11 mouse cellular contexts compared by ENCODE assay signal in genomic region chr6:148391286-148391685, GRCm38 (mm10). TPM values are rescaled to one million over a fixed set of nuclear protein-coding genes. Genes with fewer than 3 reads are reported as not detected.
DNase-seq lines count a peak whose midpoint lies in the region; ATAC-seq and TF ChIP-seq lines count a peak whose summit lies in the region.
"Had no signal": no experiment of that assay in that cellular context is flagged by ENCODE, and none has a peak within 500 bp of the region (broad histone marks: within the 10 kb centered on the region; RNA-seq: fewer than 3 reads in every experiment).

No protein-coding gene starts in this region.

- peak overlapping the region; percentile 55; the same call in 1 of the 2 replicates for H3K27ac ChIP-seq in midbrain, postnatal 0 days (ENCODE audit: low read depth, low read length)
- no peak overlapping the region for H3K27ac ChIP-seq in midbrain, embryonic 14.5 days (replicated peaks; ENCODE audit: low read depth, low read length)
- peak overlapping the region; percentile 92 for H3K27ac ChIP-seq in heart, embryonic 16.5 days (ENCODE audit: low read length)
- 0 out of 2 replicates have a peak overlapping the region, but pooled peaks have one; percentile 30 for H3K27ac ChIP-seq in stomach, embryonic 14.5 days (ENCODE audit: low read length)

- no peaks in the 10 kb centered on the region for H3K36me3 ChIP-seq in midbrain, postnatal 0 days (ENCODE audit: insufficient read depth, low read length)
- H3K36me3 ChIP-seq in midbrain, embryonic 14.5 days (ENCODE audit: control insufficient read depth, insufficient read depth, low read length), result no peaks in the 10 kb centered on the region
- no peaks in the 10 kb centered on the region for H3K36me3 ChIP-seq in heart, embryonic 16.5 days (ENCODE audit: control insufficient read depth, insufficient read depth)
- no peaks in the 10 kb centered on the region for H3K36me3 ChIP-seq in stomach, embryonic 14.5 days (ENCODE audit: control insufficient read depth, insufficient read depth, low read length)
- H3K36me3 ChIP-seq: G1E had no signal

- peak; percentile 32 for TF ChIP-seq CTCF in midbrain, postnatal 0 days (IDR thresholded peaks at IDR 0.05)

- H3K9ac ChIP-seq in midbrain, postnatal 0 days (replicated peaks; ENCODE audit: low read length, poor library complexity, severe bottlenecking), result no peak overlapping the region
- H3K9ac ChIP-seq in midbrain, embryonic 14.5 days (replicated peaks; ENCODE audit: low read length), result no peak overlapping the region
- peak overlapping the region; percentile 46; the same call in 1 of the 2 replicates for H3K9ac ChIP-seq in heart, embryonic 16.5 days (ENCODE audit: low read length)
- no peak overlapping the region for H3K9ac ChIP-seq in stomach, embryonic 14.5 days (replicated peaks; ENCODE audit: low read depth, low read length)

- DNase-seq in midbrain, postnatal 0 days (ENCODE audit: low spot score), result no peak
- no peak for DNase-seq in midbrain, embryonic 14.5 days
- DNase-seq in kidney, postnatal 14 days, result peak; percentile 45
- no peak for DNase-seq in layer of hippocampus, adult 9-10 months (ENCODE audit: low spot score)
- no peak for DNase-seq in adrenal gland, adult 8-10 months
- DNase-seq: cerebellum, adult 9-10 months had no signal

- no peaks in the 10 kb centered on the region for H3K9me3 ChIP-seq in midbrain, postnatal 0 days (ENCODE audit: low read length)
- H3K9me3 ChIP-seq in midbrain, embryonic 14.5 days (ENCODE audit: control insufficient read depth, low read length), result no peaks in the 10 kb centered on the region
- 0 out of 2 replicates have a peak, but pooled peaks cover 2% of the 10 kb centered on the region for H3K9me3 ChIP-seq in heart, embryonic 16.5 days (replicated peaks; ENCODE audit: control insufficient read depth, low read length)
- no peaks in the 10 kb centered on the region for H3K9me3 ChIP-seq in stomach, embryonic 14.5 days (ENCODE audit: control insufficient read depth, low read depth, low read length)
- H3K9me3 ChIP-seq: G1E; megakaryocyte, embryonic 14.5 days had no signal

- 66% methylated on average over 7 of the region's 7 CpGs for WGBS in midbrain, postnatal 0 days
- 81% methylated on average over 7 of the region's 7 CpGs for WGBS in midbrain, embryonic 14.5 days
- WGBS in heart, embryonic 16.5 days, result 65% methylated on average over 7 of the region's 7 CpGs
- WGBS in stomach, embryonic 14.5 days, result 79% methylated on average over 7 of the region's 7 CpGs

- H3K4me2 ChIP-seq in midbrain, postnatal 0 days (ENCODE audit: low read depth, low read length, poor library complexity, severe bottlenecking), result no peak overlapping the region
- H3K4me2 ChIP-seq in midbrain, embryonic 14.5 days (ENCODE audit: low read length), result no peak overlapping the region
- H3K4me2 ChIP-seq in heart, embryonic 16.5 days (ENCODE audit: low read depth, low read length), result 0 out of 2 replicates have a peak overlapping the region, but pooled peaks have one; percentile 47
- no peak overlapping the region for H3K4me2 ChIP-seq in stomach, embryonic 14.5 days (replicated peaks; ENCODE audit: low read depth, low read length)

- H3K4me1 ChIP-seq in midbrain, postnatal 0 days (ENCODE audit: insufficient read depth, low read length), result 0 out of 2 replicates have a peak, but pooled peaks cover 2% of the 10 kb centered on the region
- peaks cover 13% of the 10 kb centered on the region for H3K4me1 ChIP-seq in midbrain, embryonic 14.5 days (ENCODE audit: control insufficient read depth, insufficient read depth, low read length)
- H3K4me1 ChIP-seq in heart, embryonic 16.5 days (ENCODE audit: control insufficient read depth, insufficient read depth, low read length), result peaks cover 22% of the 10 kb centered on the region
- peaks cover 18% of the 10 kb centered on the region for H3K4me1 ChIP-seq in stomach, embryonic 14.5 days (ENCODE audit: control insufficient read depth, insufficient read depth, low read length)
- H3K4me1 ChIP-seq: megakaryocyte, embryonic 14.5 days had no signal

- H3K27me3 ChIP-seq in midbrain, postnatal 0 days (ENCODE audit: insufficient read depth, low read length), result no peaks in the 10 kb centered on the region
- H3K27me3 ChIP-seq in midbrain, embryonic 14.5 days (ENCODE audit: control insufficient read depth, insufficient read depth, low read length), result no peaks in the 10 kb centered on the region
- H3K27me3 ChIP-seq in heart, embryonic 16.5 days (ENCODE audit: control insufficient read depth, insufficient read depth, low read length), result no peaks in the 10 kb centered on the region
- no peaks in the 10 kb centered on the region for H3K27me3 ChIP-seq in stomach, embryonic 14.5 days (ENCODE audit: control insufficient read depth, insufficient read depth, low read length)

- no peak for ATAC-seq in midbrain, postnatal 0 days (ENCODE audit: low FRiP score)
- ATAC-seq in midbrain, embryonic 14.5 days (ENCODE audit: low FRiP score, low TSS enrichment), result no peak
- ATAC-seq in heart, embryonic 16.5 days (replicated peaks; ENCODE audit: extremely low read depth, insufficient read depth, low FRiP score), result no peak; the same call in 1 of the 2 replicates
- ATAC-seq in stomach, embryonic 14.5 days (ENCODE audit: insufficient number of reproducible peaks, insufficient read depth, low FRiP score, low read depth), result no peak
- ATAC-seq in erythroblast, adult 5-6 weeks (replicated peaks; ENCODE audit: low FRiP score, poor library complexity, severe bottlenecking), result no peak

- no peak overlapping the region for H3K4me3 ChIP-seq in midbrain, postnatal 0 days (ENCODE audit: low read depth, low read length)
- no peak overlapping the region for H3K4me3 ChIP-seq in midbrain, embryonic 14.5 days (replicated peaks; ENCODE audit: low read depth, low read length)
- no peak overlapping the region for H3K4me3 ChIP-seq in heart, embryonic 16.5 days (ENCODE audit: low read length)
- H3K4me3 ChIP-seq in stomach, embryonic 14.5 days (ENCODE audit: low read depth, low read length), result no peak overlapping the region
- H3K4me3 ChIP-seq: megakaryocyte, embryonic 14.5 days had no signal

RNA-seq across cellular contexts. Expression of gene Tmtc1, which starts 52.9 kb away (rescaled TPM):
- total RNA-seq in midbrain, postnatal 0 days (2014; rRNA removed), result 29.4 and 30.9 TPM in 2 replicates
- polyA plus RNA-seq in midbrain, postnatal 0 days (2015; fragmentation: Nextera tagmentation; extraction: Ambion mirVana), result 1.6 and 2.0 TPM in 2 replicates
- polyA plus RNA-seq in midbrain, embryonic 14.5 days (2014; fragmentation: Nextera tagmentation; extraction: Ambion mirVana), result 2.4 and 3.1 TPM in 2 replicates
- polyA plus RNA-seq in heart, embryonic 16.5 days (2015; fragmentation: Nextera tagmentation; extraction: Ambion mirVana), result 1.7 and 3.3 TPM in 2 replicates
- 2.8 and 3.3 TPM in 2 replicates for polyA plus RNA-seq in stomach, embryonic 14.5 days (2014; fragmentation: Nextera tagmentation; extraction: Ambion mirVana)
- total RNA-seq in erythroblast, adult 5-6 weeks (2015; ENCODE audit: low replicate concordance), result not detected in 2 replicates
- total RNA-seq in erythroblast, adult 5-6 weeks (2017; ENCODE audit: low replicate concordance), result 0.09 and 1.1 TPM in 2 replicates
- total RNA-seq in adrenal gland, adult 8-10 months (2022), result 10 to 100 TPM; 18.5 to 22.4 (median 20.8) TPM
- polyA plus RNA-seq: G1E had no signal
